Mouse (Mus musculus): ENCODE data around the gene Cog1.
"Not testable (repeated sequence)": the region's sequence is repeated elsewhere in the genome, so short reads cannot be mapped to it uniquely, and the experiment has no call there.

Cog1 gene

GRCm38 (mm10) chr11:113632303-113632702 is 16.7 kb upstream of the Cog1 start:
- no peak for DNase-seq (ENCODE audit: low read depth)

GRCm38 (mm10) chr11:113633398-113633797 is 15.6 kb upstream of the Cog1 start:
- DNase-seq (ENCODE audit: low read depth) = no peak

GRCm38 (mm10) chr11:113634699-113635121 is 14.3 kb upstream of the Cog1 start:
- DNase-seq (ENCODE audit: low read depth) = no peak

GRCm38 (mm10) chr11:113638680-113639079 is 10.3 kb upstream of the Cog1 start:
- DNase-seq (ENCODE audit: low read depth) = no peak

GRCm38 (mm10) chr11:113645181-113645580 is 3.8 kb upstream of the Cog1 start:
- DNase-seq (ENCODE audit: low read depth) = no peak

GRCm38 (mm10) chr11:113648152-113648551 is 817 bp upstream of the Cog1 start:
- peak; percentile 70 for DNase-seq (ENCODE audit: low read depth)

GRCm38 (mm10) chr11:113649353-113650210 is 613 bp downstream of the Cog1 start, which contains the start of gene Slc39a11:
Slc39a11 (minus strand) TSS chr11:113650079.
- no peak for DNase-seq (ENCODE audit: low read depth)

- DNase-seq (ENCODE audit: low read depth) = no peak
These were observed 2.4 kb downstream of the Cog1 start for GRCm38 (mm10) chr11:113651206-113651906.

- no peak for DNase-seq (ENCODE audit: low read depth)
These were observed 2.9 kb downstream of the Cog1 start for GRCm38 (mm10) chr11:113651907-113652273.

- no peak for DNase-seq (ENCODE audit: low read depth)
These were observed 3.5 kb downstream of the Cog1 start for GRCm38 (mm10) chr11:113652516-113652915.

- DNase-seq (ENCODE audit: low read depth) = no peak
These were observed 5.1 kb downstream of the Cog1 start for GRCm38 (mm10) chr11:113654105-113654504.

GRCm38 (mm10) chr11:113654561-113655270 is 5.7 kb downstream of the Cog1 start:
- no peak for DNase-seq (ENCODE audit: low read depth)

GRCm38 (mm10) chr11:113656511-113656932 is 7.6 kb downstream of the Cog1 start:
- no peak for DNase-seq (ENCODE audit: low read depth)

- DNase-seq (ENCODE audit: low read depth) = no peak
These were observed 8.3 kb downstream of the Cog1 start for GRCm38 (mm10) chr11:113657221-113657620.

- DNase-seq (ENCODE audit: low read depth) = no peak
These were observed 9.3 kb downstream of the Cog1 start for GRCm38 (mm10) chr11:113658319-113658718.

- DNase-seq (ENCODE audit: low read depth) = no peak
These were observed 9.8 kb downstream of the Cog1 start for GRCm38 (mm10) chr11:113658763-113659162.

- DNase-seq (ENCODE audit: low read depth) = not testable (repeated sequence)
These were observed 11.2 kb downstream of the Cog1 start for GRCm38 (mm10) chr11:113660213-113660612.

GRCm38 (mm10) chr11:113660940-113661339 is 12.0 kb downstream of the Cog1 start:
- no peak for DNase-seq (ENCODE audit: low read depth)

GRCm38 (mm10) chr11:113661835-113662351 is 12.9 kb downstream of the Cog1 start:
- DNase-seq (ENCODE audit: low read depth) = no peak

GRCm38 (mm10) chr11:113664279-113664678 is 15.3 kb downstream of the Cog1 start:
- no peak for DNase-seq (ENCODE audit: low read depth)

GRCm38 (mm10) chr11:113666205-113666604 is 17.2 kb downstream of the Cog1 start:
- no peak for DNase-seq (ENCODE audit: low read depth)

GRCm38 (mm10) chr11:113666648-113667047 is 17.7 kb downstream of the Cog1 start:
- DNase-seq (ENCODE audit: low read depth) = no peak

Data from c-Kit-positive CD71-negative TER-119-negative erythroid progenitor cells, embryonic 14.5 days (primary cell).